Mouse (Mus musculus): ENCODE measurements around the gene Itgav. TPM values are rescaled to one million over a fixed set of nuclear protein-coding genes. Genes with fewer than 3 reads are reported as not detected.
A peak's percentile ranks its signal among the peaks of the same experiment; 100 is the strongest.

The Itgav gene
- 72.4 and 92.6 TPM in 2 replicates for total RNA-seq (2012; rRNA removed)

DNA sequence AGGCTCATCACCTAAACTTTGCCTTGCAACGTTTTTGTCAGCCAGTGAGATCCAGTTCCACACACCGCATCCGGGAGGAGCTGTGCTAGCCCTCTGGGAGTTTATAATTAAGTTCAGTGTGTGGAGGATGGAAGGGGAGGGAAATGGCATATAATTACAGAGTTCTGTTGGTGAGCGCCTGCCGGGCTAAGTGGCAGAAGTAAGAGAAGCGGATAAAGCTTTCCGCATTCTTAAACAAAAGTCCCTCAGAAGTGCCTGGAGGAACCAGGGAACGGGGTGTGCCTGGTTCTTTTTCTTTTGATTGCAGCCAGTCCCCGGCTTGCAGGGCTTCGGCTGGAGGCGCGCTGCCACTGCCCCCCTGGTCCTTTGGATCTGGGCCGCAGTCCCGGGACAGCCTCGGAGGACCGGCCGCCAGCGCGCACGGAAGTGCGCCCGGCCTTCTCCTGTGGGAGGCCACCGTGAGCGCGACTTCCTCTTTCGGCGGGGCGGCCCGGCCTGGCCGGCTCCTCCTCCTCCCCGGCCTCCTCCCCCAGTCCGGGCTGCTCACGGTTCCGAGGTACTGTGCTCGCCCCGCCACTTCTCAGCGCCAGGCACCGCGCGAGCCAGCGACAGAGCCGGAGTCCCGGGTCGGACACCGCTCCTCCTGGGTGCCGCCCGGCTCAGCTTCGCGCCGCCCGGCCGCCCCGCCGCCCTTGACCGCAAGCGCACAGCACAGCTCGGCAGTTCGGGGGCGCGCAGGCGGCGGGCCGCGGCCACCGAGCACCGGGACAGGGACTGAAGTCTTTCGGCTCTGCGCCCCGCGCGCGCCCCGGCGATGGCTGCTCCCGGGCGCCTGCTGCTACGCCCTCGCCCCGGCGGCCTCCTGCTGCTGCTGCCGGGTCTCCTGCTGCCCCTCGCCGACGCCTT is at the start of gene Itgav:
Gene Itgav (plus strand): TSS at position 477 of the 906 bp plus-strand sequence.
- in situ Hi-C loops (cut with MboI; ENCODE audit: low sequenced_read_pairs in 2 of 2, unreplicated experiment in 2 of 2), result no loop called here
- Histone ChIP-seq H3K9ac (ENCODE audit: insufficient read depth, low read depth, low read length, poor library complexity, severe bottlenecking) (peak within 1 kb of the TSS; percentile 87), H3K4me3 (ENCODE audit: insufficient read depth in 1 of 2, low read depth in 1 of 2, low read length in 2 of 2, poor library complexity in 1 of 2, severe bottlenecking in 1 of 2) (peak within 1 kb of the TSS; percentile 61 to 91), H3K27ac (ENCODE audit: insufficient read depth, low read depth, low read length, poor library complexity, severe bottlenecking) (peak within 1 kb of the TSS; percentile 65), H3K9me3 (ENCODE audit: control insufficient read depth, insufficient read depth, low read depth, low read length) (no peaks in the 10 kb centered on the region), H3K4me1 (ENCODE audit: control insufficient read depth in 2 of 2, insufficient read depth in 2 of 2, low read length in 2 of 2, poor library complexity in 1 of 2) (peaks cover 0 to 2% of the 10 kb centered on the region in 2 experiments; a peak in 1 of 4 replicates), H3K36me3 (ENCODE audit: control insufficient read depth, insufficient read depth, low read length, poor library complexity, severe bottlenecking) (no peaks in the 10 kb centered on the region)
- TF ChIP-seq ZC3H11A (IDR thresholded peaks at IDR 0.05; ENCODE audit: borderline replicate concordance, low read depth, low read length) (no peak), ZNF384 (IDR thresholded peaks at IDR 0.05; ENCODE audit: low read depth, low read length) (no peak), CHD2 (IDR thresholded peaks at IDR 0.05; ENCODE audit: low read depth, low read length) (no peak), HCFC1 (IDR thresholded peaks at IDR 0.05; ENCODE audit: borderline replicate concordance, insufficient read depth, low read length) (0 out of 2 replicates have a peak, but pooled peaks have one; percentile 12), MAFK (IDR thresholded peaks at IDR 0.05; ENCODE audit: insufficient read depth, low read depth, low read length) (no peak)
- DNase-seq (ENCODE audit: low read depth, low spot score), result no peak

GRCm38 (mm10) chr2:83674421-83674820 is 49.8 kb upstream of the Itgav start:
- Histone ChIP-seq H3K27ac (ENCODE audit: insufficient read depth, low read depth, low read length, poor library complexity, severe bottlenecking) (no peak overlapping the region), H3K36me3 (ENCODE audit: control insufficient read depth, insufficient read depth, low read length, poor library complexity, severe bottlenecking) (0 out of 2 replicates have a peak, but pooled peaks cover 2% of the 10 kb centered on the region), H3K9me3 (ENCODE audit: control insufficient read depth, insufficient read depth, low read depth, low read length) (no peaks in the 10 kb centered on the region), H3K4me3 (ENCODE audit: insufficient read depth in 1 of 2, low read depth in 1 of 2, low read length in 2 of 2, poor library complexity in 1 of 2, severe bottlenecking in 1 of 2) (no peak overlapping the region), H3K9ac (ENCODE audit: insufficient read depth, low read depth, low read length, poor library complexity, severe bottlenecking) (no peak overlapping the region), H3K4me1 (ENCODE audit: control insufficient read depth in 2 of 2, insufficient read depth in 2 of 2, low read length in 2 of 2, poor library complexity in 1 of 2) (no peaks in the 10 kb centered on the region)
- TF ChIP-seq HCFC1 (IDR thresholded peaks at IDR 0.05; ENCODE audit: borderline replicate concordance, insufficient read depth, low read length) (no peak), ZC3H11A (IDR thresholded peaks at IDR 0.05; ENCODE audit: borderline replicate concordance, low read depth, low read length) (no peak), CHD2 (IDR thresholded peaks at IDR 0.05; ENCODE audit: low read depth, low read length) (no peak), ZNF384 (IDR thresholded peaks at IDR 0.05; ENCODE audit: low read depth, low read length) (no peak), MAFK (IDR thresholded peaks at IDR 0.05; ENCODE audit: insufficient read depth, low read depth, low read length) (no peak)
- in situ Hi-C loops (cut with MboI; ENCODE audit: low sequenced_read_pairs in 2 of 2, unreplicated experiment in 2 of 2), result no loop called here
- DNase-seq (ENCODE audit: low read depth, low spot score), result no peak

GRCm38 (mm10) chr2:83674896-83675295 is 49.3 kb upstream of the Itgav start:
- H3K9me3 ChIP-seq (ENCODE audit: control insufficient read depth, insufficient read depth, low read depth, low read length), result no peaks in the 10 kb centered on the region
- in situ Hi-C loops (cut with MboI; ENCODE audit: low sequenced_read_pairs in 2 of 2, unreplicated experiment in 2 of 2), result no loop called here
- DNase-seq (ENCODE audit: low read depth, low spot score), result no peak
- TF ChIP-seq MAFK (IDR thresholded peaks at IDR 0.05; ENCODE audit: insufficient read depth, low read depth, low read length) (no peak), ZNF384 (IDR thresholded peaks at IDR 0.05; ENCODE audit: low read depth, low read length) (no peak), CHD2 (IDR thresholded peaks at IDR 0.05; ENCODE audit: low read depth, low read length) (no peak), ZC3H11A (IDR thresholded peaks at IDR 0.05; ENCODE audit: borderline replicate concordance, low read depth, low read length) (no peak), HCFC1 (IDR thresholded peaks at IDR 0.05; ENCODE audit: borderline replicate concordance, insufficient read depth, low read length) (no peak)
- no peak overlapping the region for H3K4me3 ChIP-seq (ENCODE audit: insufficient read depth in 1 of 2, low read depth in 1 of 2, low read length in 2 of 2, poor library complexity in 1 of 2, severe bottlenecking in 1 of 2)
- 0 out of 2 replicates have a peak, but pooled peaks cover 2% of the 10 kb centered on the region for H3K36me3 ChIP-seq (ENCODE audit: control insufficient read depth, insufficient read depth, low read length, poor library complexity, severe bottlenecking)
- no peak overlapping the region for H3K27ac ChIP-seq (ENCODE audit: insufficient read depth, low read depth, low read length, poor library complexity, severe bottlenecking)
- H3K4me1 ChIP-seq (ENCODE audit: control insufficient read depth in 2 of 2, insufficient read depth in 2 of 2, low read length in 2 of 2, poor library complexity in 1 of 2), result no peaks in the 10 kb centered on the region
- H3K9ac ChIP-seq (ENCODE audit: insufficient read depth, low read depth, low read length, poor library complexity, severe bottlenecking), result no peak overlapping the region

GRCm38 (mm10) chr2:83675681-83676080 is 48.5 kb upstream of the Itgav start:
- TF ChIP-seq HCFC1 (IDR thresholded peaks at IDR 0.05; ENCODE audit: borderline replicate concordance, insufficient read depth, low read length) (no peak), ZC3H11A (IDR thresholded peaks at IDR 0.05; ENCODE audit: borderline replicate concordance, low read depth, low read length) (no peak), MAFK (IDR thresholded peaks at IDR 0.05; ENCODE audit: insufficient read depth, low read depth, low read length) (no peak), ZNF384 (IDR thresholded peaks at IDR 0.05; ENCODE audit: low read depth, low read length) (no peak), CHD2 (IDR thresholded peaks at IDR 0.05; ENCODE audit: low read depth, low read length) (no peak)
- no peak overlapping the region for H3K9ac ChIP-seq (ENCODE audit: insufficient read depth, low read depth, low read length, poor library complexity, severe bottlenecking)
- no peak overlapping the region for H3K4me3 ChIP-seq (ENCODE audit: insufficient read depth in 1 of 2, low read depth in 1 of 2, low read length in 2 of 2, poor library complexity in 1 of 2, severe bottlenecking in 1 of 2)
- no peaks in the 10 kb centered on the region for H3K9me3 ChIP-seq (ENCODE audit: control insufficient read depth, insufficient read depth, low read depth, low read length)
- no peak for DNase-seq (ENCODE audit: low read depth, low spot score)
- no peaks in the 10 kb centered on the region for H3K4me1 ChIP-seq (ENCODE audit: control insufficient read depth in 2 of 2, insufficient read depth in 2 of 2, low read length in 2 of 2, poor library complexity in 1 of 2)
- no peak overlapping the region for H3K27ac ChIP-seq (ENCODE audit: insufficient read depth, low read depth, low read length, poor library complexity, severe bottlenecking)
- in situ Hi-C loops (cut with MboI; ENCODE audit: low sequenced_read_pairs in 2 of 2, unreplicated experiment in 2 of 2), result no loop called here
- H3K36me3 ChIP-seq (ENCODE audit: control insufficient read depth, insufficient read depth, low read length, poor library complexity, severe bottlenecking), result 0 out of 2 replicates have a peak, but pooled peaks cover 2% of the 10 kb centered on the region
